Mouse (Mus musculus): Measurements from ENCODE around the gene Dtl. TPM values are rescaled to one million over a fixed set of nuclear protein-coding genes. Genes with fewer than 3 reads are reported as not detected.

Dtl gene
- polyA plus RNA-seq, 1 experiment = 0.46 TPM

DNA sequence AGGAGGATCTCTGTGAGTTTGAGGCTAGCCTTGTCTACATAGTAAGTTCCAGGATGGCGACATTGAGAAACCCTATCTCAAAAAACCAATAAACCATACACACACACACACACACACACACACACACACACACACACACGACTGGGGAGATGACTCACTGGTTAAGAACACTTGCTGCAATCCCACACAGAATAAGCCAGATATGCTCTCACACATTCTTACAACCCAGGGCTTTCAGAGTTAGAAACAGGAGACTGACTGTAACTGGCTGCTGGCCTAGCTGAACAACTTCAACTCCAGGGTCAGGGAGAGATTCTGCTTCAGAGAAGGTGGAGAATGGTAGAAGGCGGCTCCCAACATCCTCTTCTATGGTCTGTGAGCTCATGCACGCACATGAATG, 62.1 kb downstream of the Dtl start:
- no peak for TF ChIP-seq CTCF (IDR thresholded peaks at IDR 0.05; ENCODE audit: insufficient read depth, low read length)
- no peak for TF ChIP-seq POLR2A (IDR thresholded peaks at IDR 0.05; ENCODE audit: borderline replicate concordance, extremely low read depth, low read depth, low read length)
- H3K4me1 ChIP-seq (ENCODE audit: control insufficient read depth, insufficient read depth, low read length) = no peaks in the 10 kb centered on the region
- 87% methylated on average over 4 of the region's 4 CpGs for WGBS
- DNase-seq = no peak
- H3K4me3 ChIP-seq (replicated peaks; ENCODE audit: extremely low read depth, low read depth, low read length) = no peak overlapping the region

DNA sequence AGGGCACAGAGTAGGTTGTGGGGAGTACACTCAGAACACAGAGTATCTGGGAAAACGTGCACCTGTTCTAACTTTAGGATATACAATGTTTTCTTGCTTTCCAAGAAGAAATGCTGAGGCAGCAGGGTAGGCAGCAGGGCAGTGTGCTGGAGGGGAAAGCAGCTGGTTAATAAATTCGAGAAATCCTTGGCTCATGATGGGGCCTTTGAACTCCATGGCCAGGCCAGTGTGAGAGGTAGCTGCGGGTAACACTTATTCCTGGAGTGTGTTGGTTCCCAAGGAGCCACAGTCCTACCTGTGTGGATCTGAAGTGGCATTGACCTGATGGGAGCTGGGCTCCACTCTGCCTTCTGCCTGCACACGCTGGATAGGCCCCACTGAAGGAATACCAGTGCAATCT, 63.0 kb downstream of the Dtl start:
- DNase-seq = no peak
- Histone ChIP-seq H3K4me1 (ENCODE audit: control insufficient read depth, insufficient read depth, low read length) (no peaks in the 10 kb centered on the region; the same call in 1 of the 2 replicates), H3K4me3 (replicated peaks; ENCODE audit: extremely low read depth, low read depth, low read length) (no peak overlapping the region)
- TF ChIP-seq CTCF (IDR thresholded peaks at IDR 0.05; ENCODE audit: insufficient read depth, low read length) (no peak), POLR2A (IDR thresholded peaks at IDR 0.05; ENCODE audit: borderline replicate concordance, extremely low read depth, low read depth, low read length) (no peak)
- 71% methylated on average over 4 of the region's 4 CpGs for WGBS

DNA sequence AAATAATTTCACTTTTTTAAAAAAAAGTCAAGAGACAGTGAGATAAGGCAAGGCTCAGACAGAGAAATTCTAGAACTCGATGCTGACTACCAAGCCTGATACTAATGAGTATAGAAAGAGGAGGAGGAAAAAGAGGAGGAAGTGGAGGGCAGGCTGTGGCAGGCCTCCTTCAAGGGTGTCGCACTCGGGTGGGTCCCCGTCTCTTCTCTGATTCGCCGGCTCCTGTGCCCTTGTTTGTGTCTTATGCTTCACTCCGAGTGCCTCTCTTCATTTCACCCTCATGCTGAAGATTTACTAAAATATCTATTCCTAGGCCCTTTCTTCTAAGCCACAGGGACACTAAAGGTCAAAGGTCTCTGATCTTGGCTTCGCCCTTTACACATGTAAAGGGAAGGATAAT, 63.8 kb downstream of the Dtl start:
- no peak for DNase-seq
- peaks cover 4% of the 10 kb centered on the region for H3K4me1 ChIP-seq (ENCODE audit: control insufficient read depth, insufficient read depth, low read length)
- 88% methylated on average over 8 of the region's 8 CpGs for WGBS
- H3K4me3 ChIP-seq (replicated peaks; ENCODE audit: extremely low read depth, low read depth, low read length) = no peak overlapping the region
- TF ChIP-seq CTCF (IDR thresholded peaks at IDR 0.05; ENCODE audit: insufficient read depth, low read length) (no peak), POLR2A (IDR thresholded peaks at IDR 0.05; ENCODE audit: borderline replicate concordance, extremely low read depth, low read depth, low read length) (no peak)

DNA sequence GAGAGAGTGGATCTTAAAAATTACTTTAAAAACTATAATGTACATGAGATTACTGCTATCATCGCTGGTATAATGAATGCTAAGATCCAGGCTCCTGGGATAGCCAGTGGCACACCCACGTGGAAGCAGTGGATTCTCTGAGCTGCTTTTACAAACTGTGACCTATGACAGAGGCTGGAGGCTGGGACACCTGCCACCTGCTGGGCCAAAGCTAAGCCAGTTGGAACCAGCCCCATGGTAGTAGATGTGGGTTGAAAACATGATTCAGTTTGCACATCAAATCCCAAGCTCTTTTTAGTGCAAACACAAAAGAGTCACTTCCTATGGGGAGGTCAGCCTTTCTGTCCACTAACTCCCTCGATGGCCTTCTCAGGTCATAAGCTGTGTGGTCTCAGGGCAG, 65.5 kb downstream of the Dtl start:
- peaks cover 4% of the 10 kb centered on the region for H3K4me1 ChIP-seq (ENCODE audit: control insufficient read depth, insufficient read depth, low read length)
- peak; percentile 18; the same call in 1 of the 2 replicates for TF ChIP-seq CTCF (IDR thresholded peaks at IDR 0.05; ENCODE audit: insufficient read depth, low read length)
- TF ChIP-seq POLR2A (IDR thresholded peaks at IDR 0.05; ENCODE audit: borderline replicate concordance, extremely low read depth, low read depth, low read length) = no peak
- H3K4me3 ChIP-seq (replicated peaks; ENCODE audit: extremely low read depth, low read depth, low read length) = no peak overlapping the region
- WGBS = 77% methylated on average over 3 of the region's 3 CpGs
- DNase-seq = no peak

DNA sequence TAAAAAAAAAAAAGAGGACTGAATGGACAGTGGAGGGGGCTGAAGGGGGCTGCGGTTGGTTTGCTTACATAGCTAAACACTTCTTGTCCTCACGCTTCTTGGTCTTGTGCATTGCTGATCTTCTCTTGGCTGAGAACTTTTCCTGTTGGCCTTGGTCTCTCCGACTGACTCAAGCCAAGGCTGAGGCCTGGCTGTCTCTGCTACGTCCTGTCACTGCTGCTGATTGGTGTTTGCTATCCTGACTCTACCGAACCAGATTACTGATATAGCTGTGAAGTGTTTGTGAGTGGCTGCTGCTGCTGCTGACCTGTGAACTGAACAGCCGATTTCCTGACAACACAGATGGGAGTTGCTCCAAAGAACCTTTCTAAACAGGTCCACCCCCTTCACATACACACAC, 66.2 kb downstream of the Dtl start:
- Histone ChIP-seq H3K4me1 (ENCODE audit: control insufficient read depth, insufficient read depth, low read length) (peaks cover 4% of the 10 kb centered on the region), H3K4me3 (replicated peaks; ENCODE audit: extremely low read depth, low read depth, low read length) (no peak overlapping the region)
- 48% methylated on average over 6 of the region's 6 CpGs for WGBS
- TF ChIP-seq CTCF (IDR thresholded peaks at IDR 0.05; ENCODE audit: insufficient read depth, low read length) = no peak
- no peak for TF ChIP-seq POLR2A (IDR thresholded peaks at IDR 0.05; ENCODE audit: borderline replicate concordance, extremely low read depth, low read depth, low read length)
- no peak for DNase-seq

DNA sequence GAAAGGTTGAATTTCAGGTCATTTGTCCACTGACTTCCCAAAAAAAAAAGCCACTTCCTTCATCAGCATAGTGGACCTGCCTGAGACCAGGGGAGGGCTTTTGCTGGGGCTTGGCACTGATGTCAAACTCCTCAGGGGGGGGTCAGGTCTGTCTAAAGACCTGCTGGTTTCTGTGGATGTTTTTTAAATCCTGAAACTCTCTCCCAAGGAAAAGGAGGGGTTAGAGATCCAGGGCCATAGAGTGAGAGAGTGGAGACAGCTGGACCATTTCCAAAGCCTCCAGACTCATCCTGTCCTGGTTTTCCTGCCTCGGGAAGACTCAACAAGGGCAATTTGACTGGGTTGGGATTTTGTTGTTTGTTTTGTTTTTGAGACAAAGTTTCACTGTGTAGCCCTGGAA, 68.6 kb downstream of the Dtl start:
- DNase-seq = no peak
- Histone ChIP-seq H3K4me3 (replicated peaks; ENCODE audit: extremely low read depth, low read depth, low read length) (no peak overlapping the region), H3K4me1 (ENCODE audit: control insufficient read depth, insufficient read depth, low read length) (peaks cover 4% of the 10 kb centered on the region)
- 23% methylated on average over 1 of the region's 1 CpGs for WGBS
- TF ChIP-seq CTCF (IDR thresholded peaks at IDR 0.05; ENCODE audit: insufficient read depth, low read length) = no peak

DNA sequence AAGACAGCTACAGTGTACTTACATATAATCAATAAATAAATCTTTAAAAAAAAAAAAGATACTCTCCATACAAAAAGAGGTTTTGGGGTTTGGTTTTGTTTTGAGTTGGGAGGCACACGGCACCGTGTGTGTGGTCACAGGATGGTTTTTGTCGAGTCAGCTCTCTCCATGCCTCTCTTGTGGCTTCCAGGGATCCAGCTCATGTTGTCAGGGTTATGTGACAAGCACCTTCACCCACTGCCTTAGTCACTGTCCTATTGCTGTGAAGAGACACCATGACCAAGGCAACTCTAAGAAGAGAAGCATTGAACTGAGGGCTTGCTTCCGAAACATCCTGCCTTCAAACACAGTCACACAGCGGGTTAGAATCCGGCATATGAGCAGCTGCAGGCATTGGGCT, 75.7 kb downstream of the Dtl start:
- no peak for DNase-seq
- TF ChIP-seq POLR2A (IDR thresholded peaks at IDR 0.05; ENCODE audit: borderline replicate concordance, extremely low read depth, low read depth, low read length) (no peak), CTCF (IDR thresholded peaks at IDR 0.05; ENCODE audit: insufficient read depth, low read length) (no peak)
- Histone ChIP-seq H3K4me3 (replicated peaks; ENCODE audit: extremely low read depth, low read depth, low read length) (no peak overlapping the region), H3K4me1 (ENCODE audit: control insufficient read depth, insufficient read depth, low read length) (peaks cover 16% of the 10 kb centered on the region)
- 94% methylated on average over 6 of the region's 6 CpGs for WGBS

DNA sequence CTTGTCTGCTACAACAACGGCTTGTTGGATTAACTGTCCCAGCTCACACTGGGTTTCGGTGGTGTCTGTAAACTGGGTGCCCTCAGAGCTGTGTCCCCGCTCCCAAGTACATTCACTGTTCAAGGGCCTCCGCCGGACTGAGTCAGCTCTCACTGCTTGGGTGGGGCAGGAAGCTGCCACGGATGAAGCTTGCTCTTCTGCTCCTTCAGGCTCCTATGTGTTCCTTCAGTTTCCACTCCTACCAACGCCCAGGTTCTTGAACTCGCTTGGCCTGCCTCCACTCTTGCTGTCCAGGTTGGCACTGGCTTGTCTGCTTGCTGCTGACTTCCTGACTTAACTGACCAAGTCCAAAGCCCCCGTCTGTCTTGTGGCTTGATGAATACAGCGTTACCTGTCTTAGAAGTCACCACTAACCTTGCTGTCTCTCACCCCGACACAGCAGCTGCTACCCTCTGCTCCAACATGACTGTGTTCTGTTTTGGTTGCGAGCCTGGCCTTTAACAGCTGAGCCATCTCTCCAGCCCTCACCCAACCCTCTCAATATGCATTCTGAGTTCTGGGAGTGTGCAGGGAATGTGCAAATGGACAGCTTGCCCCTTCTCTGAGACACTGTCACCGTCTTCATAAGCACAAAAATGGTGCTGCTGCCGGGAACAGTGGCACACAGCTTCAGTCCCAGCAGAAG, 76.9 kb downstream of the Dtl start:
- Histone ChIP-seq H3K4me3 (replicated peaks; ENCODE audit: extremely low read depth, low read depth, low read length) (no peak overlapping the region), H3K4me1 (ENCODE audit: control insufficient read depth, insufficient read depth, low read length) (peaks cover 25% of the 10 kb centered on the region)
- TF ChIP-seq POLR2A (IDR thresholded peaks at IDR 0.05; ENCODE audit: borderline replicate concordance, extremely low read depth, low read depth, low read length) (no peak), CTCF (IDR thresholded peaks at IDR 0.05; ENCODE audit: insufficient read depth, low read length) (no peak)
- WGBS = 42% methylated on average over 14 of the region's 14 CpGs
- DNase-seq = peak; percentile 44

DNA sequence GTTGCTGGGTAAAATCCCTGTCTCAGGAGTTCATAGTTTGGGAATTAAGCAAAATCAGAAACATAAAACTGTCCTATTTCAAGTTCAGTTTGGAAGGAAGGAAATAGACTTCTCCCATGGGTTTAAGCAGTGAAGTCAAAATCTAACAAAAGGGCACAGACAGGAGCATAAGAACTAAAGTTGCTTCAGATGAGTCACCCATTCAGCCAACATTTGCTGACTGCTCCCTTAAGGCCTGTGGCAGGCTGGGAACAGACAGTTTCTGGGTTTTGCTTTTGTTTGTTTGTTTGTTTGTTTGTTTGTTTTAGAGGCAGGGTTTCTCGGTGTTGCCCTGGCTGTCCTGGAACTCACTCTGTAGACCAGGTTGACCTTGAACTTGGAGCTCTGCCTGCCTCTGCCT, 78.7 kb downstream of the Dtl start:
- TF ChIP-seq CTCF (IDR thresholded peaks at IDR 0.05; ENCODE audit: insufficient read depth, low read length) = no peak
- TF ChIP-seq POLR2A (IDR thresholded peaks at IDR 0.05; ENCODE audit: borderline replicate concordance, extremely low read depth, low read depth, low read length) = no peak
- no peak for DNase-seq
- WGBS = 85% methylated on average over 1 of the region's 1 CpGs
- H3K4me1 ChIP-seq (ENCODE audit: control insufficient read depth, insufficient read depth, low read length) = peaks cover 27% of the 10 kb centered on the region
- no peak overlapping the region for H3K4me3 ChIP-seq (replicated peaks; ENCODE audit: extremely low read depth, low read depth, low read length)

DNA sequence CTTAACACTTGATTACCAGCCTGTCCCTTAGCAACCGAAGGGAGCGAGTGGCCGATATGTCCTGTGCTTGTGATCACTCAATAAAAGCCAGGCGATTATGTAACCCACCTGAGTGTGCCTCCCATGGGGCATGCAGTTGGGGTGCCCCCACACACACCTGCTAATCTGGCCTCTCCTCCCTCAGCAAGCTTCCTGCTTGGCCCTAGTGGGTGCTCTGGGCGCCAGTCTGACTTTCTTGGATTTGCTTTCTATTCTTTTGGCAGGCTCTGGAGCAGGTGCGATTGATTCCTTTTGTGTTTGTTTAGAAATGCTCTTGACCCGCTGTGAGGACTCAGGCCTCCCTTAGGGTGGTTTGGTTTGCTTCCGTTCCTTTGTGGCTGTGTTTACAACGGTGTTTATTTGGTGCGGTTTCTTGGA, 80.3 kb downstream of the Dtl start:
- peak; percentile 48 for DNase-seq
- 23% methylated on average over 10 of the region's 10 CpGs for WGBS
- no peak overlapping the region for H3K4me3 ChIP-seq (replicated peaks; ENCODE audit: extremely low read depth, low read depth, low read length)
- H3K4me1 ChIP-seq (ENCODE audit: control insufficient read depth, insufficient read depth, low read length) = peaks cover 33% of the 10 kb centered on the region
- TF ChIP-seq CTCF (IDR thresholded peaks at IDR 0.05; ENCODE audit: insufficient read depth, low read length) (no peak), POLR2A (IDR thresholded peaks at IDR 0.05; ENCODE audit: borderline replicate concordance, extremely low read depth, low read depth, low read length) (no peak)
